23 mouse cellular contexts compared by ENCODE assay signal in the genomic region with DNA sequence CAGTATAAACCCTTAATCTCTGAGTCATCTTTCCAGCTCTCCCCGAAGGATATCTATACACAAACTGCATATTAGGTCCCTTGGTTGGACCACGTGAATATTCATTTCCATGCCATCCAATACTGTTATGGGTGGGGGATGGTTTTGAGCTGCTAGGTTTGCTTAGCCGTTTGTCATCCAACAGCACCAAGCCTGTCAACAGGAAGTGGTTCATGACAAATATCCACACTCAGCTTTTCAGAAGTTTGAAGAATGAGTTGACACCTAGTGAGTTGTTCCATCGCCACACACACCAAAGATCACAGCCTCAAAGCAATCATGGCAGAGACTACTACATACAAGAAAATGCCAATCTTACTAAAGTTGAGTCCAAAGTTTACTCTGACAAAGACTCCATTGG.
DNase-seq lines count a peak whose midpoint lies in the region.
"Had no signal": no experiment of that assay in that cellular context is flagged by ENCODE, and none has a peak within 500 bp of the region (broad histone marks: within the 10 kb centered on the region; RNA-seq: fewer than 3 reads in every experiment).

No protein-coding gene starts in this region.

- H3K9me3 ChIP-seq in hindbrain, embryonic 10.5 days = no peaks in the 10 kb centered on the region
- H3K9me3 ChIP-seq: embryonic facial prominence, embryonic 10.5 days; embryonic facial prominence, embryonic 12.5 days; forebrain, embryonic 13.5 days; forebrain, embryonic 15.5 days had no signal

- DNase-seq in CD4-positive, CD25-positive, alpha-beta regulatory T cell, adult 2 months (ENCODE audit: low read depth, low spot score) = peak; percentile 39
- DNase-seq in T-cell, adult 2 months (ENCODE audit: low spot score) = peak; percentile 49
- peak; percentile 69 for DNase-seq in induced T-regulatory cell, adult 2 months (ENCODE audit: low read depth)
- peak; percentile 52 for DNase-seq in naive thymus-derived CD4-positive, alpha-beta T cell, adult 2 months (ENCODE audit: low read depth)
- DNase-seq in retina, postnatal 1 day = no peak
- DNase-seq in thymus, postnatal 0 days (ENCODE audit: low spot score) = no peak
- no peak for DNase-seq in hindbrain, embryonic 10.5 days (ENCODE audit: low spot score)
- DNase-seq in cerebellum, postnatal 36 days = no peak
- DNase-seq: adrenal gland, adult 8-10 months; adrenal gland, postnatal 14 days; adrenal gland, postnatal 36 days; cerebellum, adult 11 months; cerebellum, adult 18-20 months; cerebellum, adult 8-10 months; cerebellum, adult 9-11 months; cerebellum, postnatal 14 days; forebrain, postnatal 0 days had no signal

- H3K4me3 ChIP-seq in hindbrain, embryonic 10.5 days = no peak overlapping the region
- H3K4me3 ChIP-seq: embryonic facial prominence, embryonic 10.5 days; embryonic facial prominence, embryonic 12.5 days; forebrain, embryonic 13.5 days; forebrain, embryonic 15.5 days had no signal

- no peaks in the 10 kb centered on the region for H3K36me3 ChIP-seq in hindbrain, embryonic 10.5 days
- H3K36me3 ChIP-seq: embryonic facial prominence, embryonic 10.5 days; embryonic facial prominence, embryonic 12.5 days; forebrain, embryonic 15.5 days; G1E had no signal

- no peaks in the 10 kb centered on the region for H3K27me3 ChIP-seq in hindbrain, embryonic 10.5 days (ENCODE audit: insufficient read depth, poor library complexity, severe bottlenecking)
- H3K27me3 ChIP-seq: CH12.LX; embryonic facial prominence, embryonic 12.5 days; forebrain, embryonic 13.5 days; forebrain, embryonic 15.5 days had no signal

- 80% methylated on average over 4 of the region's 4 CpGs for WGBS in hindbrain, embryonic 10.5 days

- H3K27ac ChIP-seq in hindbrain, embryonic 10.5 days = no peak overlapping the region
- H3K27ac ChIP-seq: embryonic facial prominence, embryonic 10.5 days; embryonic facial prominence, embryonic 12.5 days; forebrain, embryonic 13.5 days; forebrain, embryonic 15.5 days had no signal

- no peaks in the 10 kb centered on the region for H3K4me1 ChIP-seq in hindbrain, embryonic 10.5 days (replicated peaks)
- H3K4me1 ChIP-seq: embryonic facial prominence, embryonic 10.5 days; embryonic facial prominence, embryonic 12.5 days; forebrain, embryonic 13.5 days had no signal

Comparison
In these comparisons a context has a peak if more than half of its experiments do, and no peak if none do; other contexts are left out.
1. DNase-seq: peak in CD4-positive, CD25-positive, alpha-beta regulatory T cell, adult 2 months (single experiment), T-cell, adult 2 months (single experiment), induced T-regulatory cell, adult 2 months (single experiment) and naive thymus-derived CD4-positive, alpha-beta T cell, adult 2 months (single experiment); none in retina, postnatal 1 day (single experiment), thymus, postnatal 0 days (single experiment), hindbrain, embryonic 10.5 days (single experiment) and cerebellum, postnatal 36 days (0 of 2).